Mouse (Mus musculus) erythroblast, embryonic 14.5 days (primary cell): ENCODE measurements around the gene Sct.

Experiments used
- GATA1 ChIP-seq: IDR thresholded peaks from 2 replicates; pipeline ENCODE4 v1.6.1; 2012; ENCODE audit warnings: low read length, inconsistent platforms, mixed read lengths
- TAL1 ChIP-seq: IDR thresholded peaks from 3 replicates; pipeline ENCODE4 v1.6.1; 2012; ENCODE audit warnings: low read length, inconsistent platforms, mixed read lengths

DNA sequence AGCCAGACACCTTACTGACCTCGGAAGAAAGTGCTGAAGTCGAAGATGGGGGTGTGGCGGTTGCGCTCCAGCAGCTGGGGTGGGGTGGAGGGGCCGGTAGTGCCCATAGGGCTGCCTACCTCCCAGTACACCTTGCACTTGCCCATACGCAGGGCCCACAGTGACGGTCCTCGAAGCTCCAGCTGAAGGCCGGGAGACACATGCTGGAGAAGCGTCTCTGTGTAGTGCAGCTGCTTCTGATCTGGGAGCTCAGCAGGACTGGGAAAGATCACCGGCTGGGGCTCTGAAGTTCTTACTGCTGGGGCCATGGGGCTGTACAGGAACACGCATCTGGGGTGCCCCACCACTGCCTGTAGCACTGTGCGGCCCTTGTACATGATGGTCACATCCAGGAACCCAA is 15.3 kb downstream of the Sct start:
- TF ChIP-seq GATA1: no peak
- no peak for TF ChIP-seq TAL1
